Mouse (Mus musculus) megakaryocyte, embryonic 14.5 days (primary cell): ENCODE data around the gene Llgl2.

Source experiments
- FLI1 ChIP-seq: IDR thresholded peaks from 2 replicates; pipeline ENCODE4 v1.6.1; 2012; ENCODE audit warnings: low read length, inconsistent platforms, mixed read lengths
- GATA1 ChIP-seq: IDR thresholded peaks from 3 replicates; pipeline ENCODE4 v1.6.1; 2012; ENCODE audit warnings: mixed read lengths, low read length, inconsistent platforms, borderline replicate concordance

GRCm38 (mm10) chr11:115807306-115807705 is 16.5 kb upstream of the Llgl2 start:
- TF ChIP-seq GATA1 (no peak), FLI1 (no peak)
